ENCODE assay signal across 8 mouse cellular contexts in genomic region chr19:18889117-18889627, GRCm38 (mm10).
A peak's percentile ranks its signal among the peaks of the same experiment; 100 is the strongest.
DNase-seq lines count a peak whose midpoint lies in the region; ATAC-seq lines count a peak whose summit lies in the region.

No protein-coding gene starts in this region.

- H3K27ac ChIP-seq in kidney, embryonic 15.5 days: no peak overlapping the region
- no peak overlapping the region for H3K27ac ChIP-seq in embryonic facial prominence, embryonic 13.5 days
- peak overlapping the region; percentile 78 for H3K27ac ChIP-seq in hindbrain, embryonic 13.5 days
- H3K27ac ChIP-seq in limb, embryonic 11.5 days (replicated peaks; ENCODE audit: low read depth, low read length): no peak overlapping the region

- no peak overlapping the region for H3K9ac ChIP-seq in kidney, embryonic 15.5 days
- H3K9ac ChIP-seq in embryonic facial prominence, embryonic 13.5 days: peak overlapping the region; percentile 51; the same call in 1 of the 2 replicates
- peak overlapping the region; percentile 49 for H3K9ac ChIP-seq in hindbrain, embryonic 13.5 days
- 0 out of 2 replicates have a peak overlapping the region, but pooled peaks have one; percentile 7 for H3K9ac ChIP-seq in limb, embryonic 11.5 days (ENCODE audit: low read length)

- no peaks in the 10 kb centered on the region for H3K9me3 ChIP-seq in kidney, embryonic 15.5 days (replicated peaks)
- H3K9me3 ChIP-seq in embryonic facial prominence, embryonic 13.5 days: no peaks in the 10 kb centered on the region
- H3K9me3 ChIP-seq in hindbrain, embryonic 13.5 days: no peaks in the 10 kb centered on the region
- H3K9me3 ChIP-seq in limb, embryonic 11.5 days (ENCODE audit: control insufficient read depth, low read length): no peaks in the 10 kb centered on the region

- peaks cover 14% of the 10 kb centered on the region for H3K4me1 ChIP-seq in kidney, embryonic 15.5 days
- peaks cover 14% of the 10 kb centered on the region for H3K4me1 ChIP-seq in embryonic facial prominence, embryonic 13.5 days
- H3K4me1 ChIP-seq in hindbrain, embryonic 13.5 days (replicated peaks): peaks cover 19% of the 10 kb centered on the region
- H3K4me1 ChIP-seq in limb, embryonic 11.5 days (ENCODE audit: control insufficient read depth, insufficient read depth, low read length): peaks cover 7% of the 10 kb centered on the region

- H3K36me3 ChIP-seq in kidney, embryonic 15.5 days: no peaks in the 10 kb centered on the region
- H3K36me3 ChIP-seq in embryonic facial prominence, embryonic 13.5 days: no peaks in the 10 kb centered on the region
- no peaks in the 10 kb centered on the region for H3K36me3 ChIP-seq in hindbrain, embryonic 13.5 days
- no peaks in the 10 kb centered on the region for H3K36me3 ChIP-seq in limb, embryonic 11.5 days (ENCODE audit: control insufficient read depth, insufficient read depth, low read length)

- no peaks in the 10 kb centered on the region for H3K27me3 ChIP-seq in kidney, embryonic 15.5 days
- no peaks in the 10 kb centered on the region; the same call in 1 of the 2 replicates for H3K27me3 ChIP-seq in embryonic facial prominence, embryonic 13.5 days
- H3K27me3 ChIP-seq in hindbrain, embryonic 13.5 days: no peaks in the 10 kb centered on the region
- H3K27me3 ChIP-seq in limb, embryonic 11.5 days (ENCODE audit: control insufficient read depth, insufficient read depth, low read length): no peaks in the 10 kb centered on the region

- WGBS in kidney, embryonic 15.5 days: 13% methylated on average over 11 of the region's 11 CpGs
- WGBS in embryonic facial prominence, embryonic 13.5 days: 8% methylated on average over 11 of the region's 11 CpGs
- WGBS in hindbrain, embryonic 13.5 days: 6% methylated on average over 11 of the region's 11 CpGs
- 14% methylated on average over 11 of the region's 11 CpGs for WGBS in limb, embryonic 11.5 days

- no peak for DNase-seq in kidney, postnatal 36 days
- peak; percentile 62 for DNase-seq in limb, embryonic 11.5 days (ENCODE audit: low spot score)
- DNase-seq in right cerebral cortex, postnatal 4 days: peak; percentile 44
- no peak for DNase-seq in gastrocnemius, postnatal 25 days

- H3K4me2 ChIP-seq in kidney, embryonic 15.5 days: peak overlapping the region; percentile 54
- peak overlapping the region; percentile 59 for H3K4me2 ChIP-seq in embryonic facial prominence, embryonic 13.5 days
- H3K4me2 ChIP-seq in hindbrain, embryonic 13.5 days: peak overlapping the region; percentile 55
- H3K4me2 ChIP-seq in limb, embryonic 11.5 days (ENCODE audit: low read depth, severe bottlenecking): peak overlapping the region; percentile 33

- peak overlapping the region; percentile 19 for H3K4me3 ChIP-seq in kidney, embryonic 15.5 days (replicated peaks)
- peak overlapping the region; percentile 33 for H3K4me3 ChIP-seq in embryonic facial prominence, embryonic 13.5 days
- H3K4me3 ChIP-seq in hindbrain, embryonic 13.5 days: peak overlapping the region; percentile 32
- H3K4me3 ChIP-seq in limb, embryonic 11.5 days (ENCODE audit: low read depth, low read length): no peak overlapping the region

- peak; percentile 43; the same call in 1 of the 2 replicates for ATAC-seq in kidney, embryonic 15.5 days (replicated peaks; ENCODE audit: low FRiP score)
- no peak for ATAC-seq in embryonic facial prominence, embryonic 13.5 days (ENCODE audit: insufficient number of reproducible peaks, insufficient read depth, low FRiP score, low TSS enrichment, low read depth)
- ATAC-seq in hindbrain, embryonic 13.5 days (ENCODE audit: low FRiP score): peak; percentile 78
- ATAC-seq in limb, embryonic 11.5 days (ENCODE audit: insufficient number of reproducible peaks, low FRiP score, low TSS enrichment, low read depth): no peak
- ATAC-seq in inflammation-experienced regulatory T-cells, adult 6 months: no peak

Comparison
In these comparisons a context has a peak if more than half of its experiments do, and no peak if none do; other contexts are left out.
1. ATAC-seq: peak in kidney, embryonic 15.5 days (single experiment) and hindbrain, embryonic 13.5 days (single experiment); none in embryonic facial prominence, embryonic 13.5 days (single experiment), limb, embryonic 11.5 days (single experiment) and inflammation-experienced regulatory T-cells, adult 6 months (single experiment).
2. DNase-seq: peak in limb, embryonic 11.5 days (single experiment) and right cerebral cortex, postnatal 4 days (single experiment); none in kidney, postnatal 36 days (0 of 2) and gastrocnemius, postnatal 25 days (single experiment).
3. Peak in every context shown above with its lines, with median percentiles within 50 percentile points of each other: H3K4me2 ChIP-seq.